Mouse (Mus musculus): ENCODE data around the gene Slc1a3. TPM values are rescaled to one million over a fixed set of nuclear protein-coding genes. Genes with fewer than 3 reads are reported as not detected.
A peak's percentile ranks its signal among the peaks of the same experiment; 100 is the strongest.

Gene Slc1a3
- polyA plus RNA-seq, 1 experiment = 0.02 TPM

GRCm38 (mm10) chr15:8663348-8664099 is 47.0 kb downstream of the Slc1a3 start:
- TF ChIP-seq FLI1 (IDR thresholded peaks at IDR 0.05; ENCODE audit: low read length) = no peak
- TF ChIP-seq GATA1 (IDR thresholded peaks at IDR 0.05; ENCODE audit: borderline replicate concordance, low read length) = no peak
- Histone ChIP-seq H3K36me3 (replicated peaks; ENCODE audit: low read length) (no peaks in the 10 kb centered on the region), H3K9me3 (peaks cover 7% of the 10 kb centered on the region; the same call in 1 of the 2 replicates), H3K4me1 (peaks cover 6% of the 10 kb centered on the region; the same call in 1 of the 2 replicates), H3K27me3 (replicated peaks) (peaks cover 12% of the 10 kb centered on the region), H3K4me3 (replicated peaks) (peak overlapping the region; percentile 43)

GRCm38 (mm10) chr15:8661856-8662255 is 48.7 kb downstream of the Slc1a3 start:
- no peaks in the 10 kb centered on the region for H3K36me3 ChIP-seq (replicated peaks; ENCODE audit: low read length)
- TF ChIP-seq GATA1 (IDR thresholded peaks at IDR 0.05; ENCODE audit: borderline replicate concordance, low read length) (no peak), FLI1 (IDR thresholded peaks at IDR 0.05; ENCODE audit: low read length) (no peak)

GRCm38 (mm10) chr15:8659977-8660376 is 50.6 kb downstream of the Slc1a3 start:
- TF ChIP-seq FLI1 (IDR thresholded peaks at IDR 0.05; ENCODE audit: low read length) (no peak), GATA1 (IDR thresholded peaks at IDR 0.05; ENCODE audit: borderline replicate concordance, low read length) (no peak)
- Histone ChIP-seq H3K36me3 (replicated peaks; ENCODE audit: low read length) (no peaks in the 10 kb centered on the region), H3K4me3 (replicated peaks) (no peak overlapping the region), H3K9me3 (peaks cover 4% of the 10 kb centered on the region; the same call in 1 of the 2 replicates), H3K27me3 (replicated peaks) (peaks cover 12% of the 10 kb centered on the region), H3K4me1 (peaks cover 6% of the 10 kb centered on the region; the same call in 1 of the 2 replicates)

More at GRCm38 (mm10) chr15:8661856-8662255, 48.7 kb downstream of the Slc1a3 start:
- H3K4me1 ChIP-seq = peaks cover 6% of the 10 kb centered on the region; the same call in 1 of the 2 replicates
- peaks cover 7% of the 10 kb centered on the region; the same call in 1 of the 2 replicates for H3K9me3 ChIP-seq
- H3K4me3 ChIP-seq (replicated peaks) = no peak overlapping the region
- H3K27me3 ChIP-seq (replicated peaks) = peaks cover 12% of the 10 kb centered on the region

- H3K4me1 ChIP-seq = peaks cover 6% of the 10 kb centered on the region; the same call in 1 of the 2 replicates
- H3K9me3 ChIP-seq = peaks cover 4% of the 10 kb centered on the region; the same call in 1 of the 2 replicates
- no peak overlapping the region for H3K4me3 ChIP-seq (replicated peaks)
- no peaks in the 10 kb centered on the region for H3K36me3 ChIP-seq (replicated peaks; ENCODE audit: low read length)
- peaks cover 12% of the 10 kb centered on the region for H3K27me3 ChIP-seq (replicated peaks)
- TF ChIP-seq FLI1 (IDR thresholded peaks at IDR 0.05; ENCODE audit: low read length) (no peak), GATA1 (IDR thresholded peaks at IDR 0.05; ENCODE audit: borderline replicate concordance, low read length) (no peak)
Measured at GRCm38 (mm10) chr15:8659483-8659971, 51.0 kb downstream of the Slc1a3 start.

GRCm38 (mm10) chr15:8658086-8658980 is 52.2 kb downstream of the Slc1a3 start:
- Histone ChIP-seq H3K4me1 (0 out of 2 replicates have a peak, but pooled peaks cover 3% of the 10 kb centered on the region), H3K27me3 (replicated peaks) (peaks cover 10% of the 10 kb centered on the region), H3K9me3 (peaks cover 4% of the 10 kb centered on the region; the same call in 1 of the 2 replicates), H3K36me3 (replicated peaks; ENCODE audit: low read length) (no peaks in the 10 kb centered on the region), H3K4me3 (replicated peaks) (no peak overlapping the region)
- TF ChIP-seq FLI1 (IDR thresholded peaks at IDR 0.05; ENCODE audit: low read length) = no peak

- Histone ChIP-seq H3K36me3 (replicated peaks; ENCODE audit: low read length) (no peaks in the 10 kb centered on the region), H3K27me3 (replicated peaks) (peaks cover 2% of the 10 kb centered on the region), H3K9me3 (no peaks in the 10 kb centered on the region), H3K4me3 (replicated peaks) (no peak overlapping the region), H3K4me1 (no peaks in the 10 kb centered on the region)
- no peak for TF ChIP-seq FLI1 (IDR thresholded peaks at IDR 0.05; ENCODE audit: low read length)
- TF ChIP-seq GATA1 (IDR thresholded peaks at IDR 0.05; ENCODE audit: borderline replicate concordance, low read length) = no peak
Measured at GRCm38 (mm10) chr15:8655251-8655650, 55.3 kb downstream of the Slc1a3 start.

GRCm38 (mm10) chr15:8652637-8653036 is 57.9 kb downstream of the Slc1a3 start:
- H3K9me3 ChIP-seq = no peaks in the 10 kb centered on the region
- no peaks in the 10 kb centered on the region for H3K36me3 ChIP-seq (replicated peaks; ENCODE audit: low read length)
- no peaks in the 10 kb centered on the region for H3K27me3 ChIP-seq (replicated peaks)
- H3K4me1 ChIP-seq = no peaks in the 10 kb centered on the region
- TF ChIP-seq FLI1 (IDR thresholded peaks at IDR 0.05; ENCODE audit: low read length) (no peak), GATA1 (IDR thresholded peaks at IDR 0.05; ENCODE audit: borderline replicate concordance, low read length) (no peak)
- H3K4me3 ChIP-seq (replicated peaks) = no peak overlapping the region

GRCm38 (mm10) chr15:8643997-8644692 is 66.4 kb downstream of the Slc1a3 start:
- TF ChIP-seq GATA1 (IDR thresholded peaks at IDR 0.05; ENCODE audit: borderline replicate concordance, low read length) (no peak), FLI1 (IDR thresholded peaks at IDR 0.05; ENCODE audit: low read length) (no peak)
- no peaks in the 10 kb centered on the region for H3K4me1 ChIP-seq
- no peak overlapping the region for H3K4me3 ChIP-seq (replicated peaks)
- H3K27me3 ChIP-seq (replicated peaks) = peaks cover 6% of the 10 kb centered on the region
- H3K9me3 ChIP-seq = peaks cover 4% of the 10 kb centered on the region; the same call in 1 of the 2 replicates
- no peaks in the 10 kb centered on the region for H3K36me3 ChIP-seq (replicated peaks; ENCODE audit: low read length)

- Histone ChIP-seq H3K4me1 (peaks cover 6% of the 10 kb centered on the region), H3K9me3 (peaks cover 4% of the 10 kb centered on the region; the same call in 1 of the 2 replicates), H3K36me3 (replicated peaks; ENCODE audit: low read length) (no peaks in the 10 kb centered on the region), H3K27me3 (replicated peaks) (peaks cover 6% of the 10 kb centered on the region), H3K4me3 (replicated peaks) (no peak overlapping the region)
- TF ChIP-seq GATA1 (IDR thresholded peaks at IDR 0.05; ENCODE audit: borderline replicate concordance, low read length) (no peak), FLI1 (IDR thresholded peaks at IDR 0.05; ENCODE audit: low read length) (no peak)
Measured at GRCm38 (mm10) chr15:8639856-8640255, 70.7 kb downstream of the Slc1a3 start.
